Mouse (Mus musculus) frontal cortex, adult 2 months (tissue): ENCODE data around the gene H2-Eb2. TPM values are rescaled to one million over a fixed set of nuclear protein-coding genes. Genes with fewer than 3 reads are reported as not detected.

Experiments
- DNase-seq, 2 experiments: peaks; one replicate each; pipeline ENCODE4 v3.0.0; 2022; ENCODE audit warnings: low spot score in 1 of 2; ENCODE audit errors: extremely low spot score in 1 of 2
- polyA plus RNA-seq: library from polyadenylated mRNA; depleted of rRNA; stranded (reverse); fragments of >200 nt; gene quantifications from 2 replicates; pipeline ENCODE4 v1.2.3, GENCODE M21; 2012

H2-Eb2 gene
- polyA plus RNA-seq, 1 experiment: not detected

GRCm38 (mm10) chr17:34349429-34349828 is 24.0 kb downstream of the H2-Eb2 start:
- peak; percentile 42 to 92 for DNase-seq

- no peak for DNase-seq
These were observed 29.1 kb downstream of the H2-Eb2 start, which contains the start of gene Btnl2 for GRCm38 (mm10) chr17:34354539-34354938. Btnl2 (plus strand) TSS chr17:34354822.

DNA sequence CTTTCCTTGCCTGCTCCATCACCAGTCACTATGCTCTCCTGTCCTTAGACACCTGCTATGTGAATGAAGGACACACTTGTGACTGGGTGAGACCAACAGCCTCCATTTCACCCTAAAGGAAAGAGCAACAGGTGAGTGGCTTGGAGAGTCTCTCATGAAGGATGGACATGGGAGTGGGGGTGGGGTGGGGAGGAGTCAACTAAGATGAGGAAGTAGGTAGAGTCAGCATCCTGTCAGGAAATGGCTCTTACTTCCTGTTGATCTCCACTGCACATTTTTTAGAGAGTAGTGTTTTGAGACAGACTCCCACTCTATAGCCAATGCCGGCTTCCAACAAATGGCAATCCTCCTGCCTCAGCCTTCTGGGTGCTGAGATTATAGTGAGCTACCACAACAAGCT is 29.5 kb downstream of the H2-Eb2 start:
- DNase-seq: no peak

DNA sequence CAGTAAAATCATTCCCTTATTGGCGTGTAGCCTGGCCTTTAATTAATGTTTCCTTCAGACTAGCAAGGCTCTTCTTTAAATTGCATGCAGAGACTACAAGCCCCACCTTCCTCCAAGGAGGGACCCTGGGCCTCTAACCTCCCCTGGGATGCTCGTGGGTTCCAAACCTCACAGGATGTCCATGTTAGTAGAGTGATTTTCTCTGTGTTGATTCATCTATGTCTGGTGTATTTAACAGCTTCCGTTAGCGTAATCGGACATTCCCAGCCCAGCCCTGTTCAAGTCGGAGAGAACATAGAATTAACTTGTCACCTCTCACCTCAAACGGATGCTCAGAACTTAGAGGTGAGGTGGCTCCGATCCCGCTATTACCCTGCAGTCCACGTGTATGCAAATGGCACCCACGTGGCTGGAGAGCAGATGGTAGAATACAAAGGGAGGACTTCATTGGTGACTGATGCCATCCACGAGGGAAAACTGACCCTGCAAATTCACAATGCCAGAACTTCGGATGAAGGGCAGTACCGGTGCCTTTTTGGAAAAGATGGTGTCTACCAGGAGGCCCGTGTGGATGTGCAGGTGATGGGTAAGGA is 37.6 kb downstream of the H2-Eb2 start:
- DNase-seq: no peak

DNA sequence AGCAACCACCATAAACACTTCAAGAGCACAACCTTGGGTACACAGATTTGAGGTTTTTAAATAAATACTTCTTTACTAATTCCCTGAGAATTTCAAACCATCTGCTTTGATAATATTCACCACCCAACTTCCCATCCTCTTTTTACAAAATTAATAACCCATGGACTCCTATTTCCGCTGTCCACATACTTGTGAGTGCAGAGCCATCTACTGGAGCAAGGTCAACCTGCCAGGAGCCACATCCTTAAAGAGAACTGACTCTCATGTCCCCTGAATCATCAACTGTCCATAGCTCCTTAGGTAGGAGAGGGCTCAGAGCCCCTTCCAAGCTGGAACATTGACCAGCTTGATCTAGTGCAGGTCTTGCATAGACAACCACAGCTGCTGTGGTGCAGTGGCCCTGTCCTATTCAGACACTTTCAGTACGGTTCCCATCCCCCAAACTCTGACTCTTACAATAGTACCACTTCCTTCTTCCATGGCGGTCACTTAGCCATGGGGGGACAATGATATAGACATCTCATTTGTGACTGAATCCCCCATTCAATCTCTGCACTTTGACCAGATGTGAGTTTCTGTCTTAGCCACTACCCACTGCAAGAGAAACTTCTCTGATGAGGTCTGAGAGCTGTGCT is 38.3 kb downstream of the H2-Eb2 start:
- DNase-seq: no peak

GRCm38 (mm10) chr17:34365031-34365430 is 39.6 kb downstream of the H2-Eb2 start:
- DNase-seq: no peak

GRCm38 (mm10) chr17:34370563-34370962 is 45.1 kb downstream of the H2-Eb2 start:
- DNase-seq: no peak

DNA sequence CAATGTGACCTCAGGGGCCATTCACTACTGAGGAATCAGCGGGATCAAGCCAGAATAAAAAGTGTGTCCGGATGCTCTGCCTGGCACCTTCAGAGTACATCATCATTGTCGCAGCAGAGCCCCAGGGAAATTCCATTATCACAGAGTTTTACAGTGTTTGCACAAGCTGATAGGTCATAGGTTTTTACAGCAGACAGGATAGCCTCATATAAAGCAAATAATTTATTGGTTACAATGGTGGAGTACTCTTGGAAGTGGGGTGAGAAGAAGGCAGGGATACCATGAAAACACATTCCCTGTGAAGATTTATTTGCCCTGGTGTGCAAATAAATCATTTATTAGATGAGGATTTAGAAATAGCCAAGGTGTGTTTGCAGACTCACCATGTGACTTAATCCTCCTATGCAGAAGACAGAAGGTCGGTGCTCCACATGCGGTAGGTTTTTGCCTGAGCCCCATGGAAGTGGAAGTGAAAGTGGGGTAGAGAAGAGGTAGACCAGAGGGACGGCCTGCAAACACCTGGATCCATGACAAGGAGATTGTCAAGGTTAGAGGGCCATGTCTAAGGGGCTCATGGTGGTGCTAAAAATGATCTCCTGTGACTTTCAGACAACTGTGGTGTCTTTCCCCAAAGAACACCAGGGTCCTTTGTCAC is 47.7 kb downstream of the H2-Eb2 start:
- DNase-seq: no peak

- no peak for DNase-seq
These were observed 51.4 kb downstream of the H2-Eb2 start, which contains the start of gene Btnl1 for GRCm38 (mm10) chr17:34376847-34377246. Btnl1 (plus strand) TSS chr17:34377132.

DNA sequence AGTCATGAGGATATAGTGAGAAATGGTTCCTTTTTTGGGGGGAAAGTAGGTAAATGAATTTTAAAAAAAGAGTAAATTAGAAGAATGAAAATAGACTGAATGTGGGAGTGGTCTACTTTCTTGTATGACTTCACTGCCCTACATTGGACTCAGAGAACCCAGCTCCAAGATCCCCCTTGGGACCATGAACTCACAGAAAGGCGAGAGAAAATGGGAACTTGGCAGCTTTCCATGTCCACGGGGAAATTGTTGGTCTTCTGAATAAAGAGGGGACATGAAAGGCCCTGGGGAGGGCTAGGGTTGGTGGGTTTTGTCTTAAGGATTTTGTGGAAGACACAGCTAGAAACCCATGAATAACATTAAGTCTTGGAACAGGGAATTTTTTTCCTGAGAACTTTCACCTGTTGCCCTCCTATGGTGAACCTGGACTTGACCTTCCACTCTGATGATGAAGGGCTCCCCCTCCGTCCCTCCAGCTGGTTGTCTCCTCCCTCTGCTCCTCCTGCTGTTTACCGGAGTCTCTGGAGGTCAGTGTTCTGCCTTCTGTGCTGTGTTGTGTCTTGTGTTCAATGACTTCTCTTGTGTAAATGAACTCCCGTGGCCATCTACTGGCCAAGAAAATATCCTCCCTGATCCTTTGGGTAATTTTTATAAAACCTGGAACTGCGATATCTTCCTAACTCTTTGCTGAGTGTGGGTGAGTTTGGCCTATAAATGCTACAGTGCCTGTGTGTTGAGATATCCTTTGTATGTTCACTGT is 52.2 kb downstream of the H2-Eb2 start:
- no peak for DNase-seq

- DNase-seq: no peak
These were observed 53.3 kb downstream of the H2-Eb2 start for GRCm38 (mm10) chr17:34378716-34379115.

GRCm38 (mm10) chr17:34379451-34379850 is 54.0 kb downstream of the H2-Eb2 start:
- DNase-seq: no peak

DNA sequence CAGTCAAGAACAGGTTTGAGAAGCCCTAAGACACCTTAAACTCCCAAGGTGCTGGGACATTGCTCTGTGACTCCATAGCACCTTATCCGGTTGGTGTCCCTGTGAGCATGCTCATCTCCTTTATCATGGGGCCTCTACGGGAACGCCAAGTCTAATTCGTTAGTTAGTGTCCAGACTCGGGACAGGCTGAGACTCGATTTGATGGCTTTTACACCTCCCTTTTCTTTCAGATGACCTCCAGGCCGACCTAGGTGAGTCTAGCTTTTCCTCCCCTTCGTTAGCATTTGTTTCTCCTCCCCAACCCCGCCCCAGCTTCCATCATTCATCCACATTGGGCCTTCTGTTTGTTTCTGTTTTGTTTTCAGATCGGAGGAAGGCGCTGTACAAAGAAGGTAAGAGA is 56.4 kb downstream of the H2-Eb2 start:
- DNase-seq: no peak

GRCm38 (mm10) chr17:34383212-34383611 is 57.7 kb downstream of the H2-Eb2 start:
- no peak for DNase-seq

- no peak for DNase-seq
These were observed 59.2 kb downstream of the H2-Eb2 start for GRCm38 (mm10) chr17:34384699-34385098.

- no peak for DNase-seq
These were observed 61.2 kb downstream of the H2-Eb2 start for GRCm38 (mm10) chr17:34386656-34387055.

DNA sequence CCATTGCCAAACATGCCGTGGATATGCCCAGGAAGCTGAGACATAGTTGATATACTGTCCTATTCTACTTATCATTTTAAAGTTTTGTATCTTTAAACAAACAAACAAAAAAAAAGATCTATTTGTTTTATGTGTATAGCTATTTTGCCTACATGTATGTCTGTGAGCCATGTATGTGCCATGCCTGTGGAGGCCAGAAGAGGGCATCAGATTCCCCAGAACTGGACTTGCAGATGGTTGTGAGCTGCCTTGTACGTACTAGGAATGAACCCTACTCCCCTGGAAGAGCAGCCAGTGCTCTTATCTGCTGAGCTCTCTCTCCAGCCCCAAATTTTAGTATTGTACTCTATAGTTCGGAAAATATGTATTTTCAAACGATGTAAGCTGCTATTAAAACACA is 63.0 kb downstream of the H2-Eb2 start:
- DNase-seq: peak in 1 of 2 experiments; percentile 34
